Mouse (Mus musculus) layer of hippocampus, adult 9-11 months (tissue): ENCODE results near the gene 2310011J03Rik.
"Not testable (repeated sequence)": the region's sequence is repeated elsewhere in the genome, so short reads cannot be mapped to it uniquely, and the experiment has no call there.

Experiments used
- DNase-seq: peaks from one replicate; pipeline ENCODE4 v3.0.0; 2022

The 2310011J03Rik gene

GRCm38 (mm10) chr10:80320340-80320760 lies at the start of gene 2310011J03Rik:
TSS of gene 2310011J03Rik (minus strand) at chr10:80320537.
- peak; percentile 93 for DNase-seq

GRCm38 (mm10) chr10:80368392-80368791 lies 48.1 kb upstream of the 2310011J03Rik start:
- DNase-seq: no peak

- DNase-seq: no peak
Observed at GRCm38 (mm10) chr10:80367954-80368353, 47.6 kb upstream of the 2310011J03Rik start.

- no peak for DNase-seq
Observed at GRCm38 (mm10) chr10:80365736-80366135, 45.4 kb upstream of the 2310011J03Rik start.

GRCm38 (mm10) chr10:80363734-80364133 lies 43.4 kb upstream of the 2310011J03Rik start:
- DNase-seq: no peak

- DNase-seq: no peak
Observed at GRCm38 (mm10) chr10:80357994-80358639, 37.8 kb upstream of the 2310011J03Rik start.

GRCm38 (mm10) chr10:80357336-80357735 lies 37.0 kb upstream of the 2310011J03Rik start:
- peak; percentile 62 for DNase-seq

GRCm38 (mm10) chr10:80356737-80357136 lies 36.4 kb upstream of the 2310011J03Rik start:
- DNase-seq: no peak

GRCm38 (mm10) chr10:80356001-80356682 lies 35.8 kb upstream of the 2310011J03Rik start, which contains the start of gene Plk5:
TSS of gene Plk5 (plus strand) at chr10:80356459.
- no peak for DNase-seq

GRCm38 (mm10) chr10:80355431-80355830 lies 35.1 kb upstream of the 2310011J03Rik start:
- DNase-seq: no peak

- no peak for DNase-seq
Observed at GRCm38 (mm10) chr10:80352727-80353126, 32.4 kb upstream of the 2310011J03Rik start.

- no peak for DNase-seq
Observed at GRCm38 (mm10) chr10:80351896-80352295, 31.6 kb upstream of the 2310011J03Rik start.

- peak; percentile 64 for DNase-seq
Observed at GRCm38 (mm10) chr10:80350292-80350691, 30.0 kb upstream of the 2310011J03Rik start.

GRCm38 (mm10) chr10:80348981-80349380 lies 28.6 kb upstream of the 2310011J03Rik start:
- no peak for DNase-seq

GRCm38 (mm10) chr10:80348244-80348781 lies 28.0 kb upstream of the 2310011J03Rik start, which contains the start of gene Adamtsl5:
TSS of gene Adamtsl5 (minus strand) at chr10:80348412.
- DNase-seq: no peak

GRCm38 (mm10) chr10:80347514-80347967 lies 27.2 kb upstream of the 2310011J03Rik start:
- no peak for DNase-seq

- DNase-seq: not testable (repeated sequence)
Observed at GRCm38 (mm10) chr10:80345929-80346328, 25.6 kb upstream of the 2310011J03Rik start.

GRCm38 (mm10) chr10:80345122-80345521 lies 24.8 kb upstream of the 2310011J03Rik start:
- DNase-seq: no peak

- peak; percentile 64 for DNase-seq
Observed at GRCm38 (mm10) chr10:80344131-80344661, 23.9 kb upstream of the 2310011J03Rik start.

- DNase-seq: no peak
Observed at GRCm38 (mm10) chr10:80343425-80343895, 23.1 kb upstream of the 2310011J03Rik start.

GRCm38 (mm10) chr10:80342749-80343424 lies 22.6 kb upstream of the 2310011J03Rik start:
- DNase-seq: no peak

GRCm38 (mm10) chr10:80342305-80342748 lies 22.0 kb upstream of the 2310011J03Rik start:
- no peak for DNase-seq
